ENCODE assay signal across 11 mouse cellular contexts in genomic region chr5:147185174-147185915, GRCm38 (mm10). TPM values are rescaled to one million over a fixed set of nuclear protein-coding genes. Genes with fewer than 3 reads are reported as not detected.
DNase-seq lines count a peak whose midpoint lies in the region; ATAC-seq lines count a peak whose summit lies in the region.
"Had no signal": no experiment of that assay in that cellular context is flagged by ENCODE, and none has a peak within 500 bp of the region (broad histone marks: within the 10 kb centered on the region; RNA-seq: fewer than 3 reads in every experiment).

No protein-coding gene starts in this region.

- H3K9me3 ChIP-seq in kidney, embryonic 16.5 days (ENCODE audit: low read length), result peaks cover 8% of the 10 kb centered on the region; the same call in 1 of the 2 replicates
- peaks cover 7% of the 10 kb centered on the region for H3K9me3 ChIP-seq in embryonic facial prominence, embryonic 14.5 days (ENCODE audit: control insufficient read depth, low read length)
- peaks cover 8% of the 10 kb centered on the region; the same call in 1 of the 2 replicates for H3K9me3 ChIP-seq in neural tube, embryonic 12.5 days

- no peak overlapping the region for H3K27ac ChIP-seq in kidney, embryonic 16.5 days (ENCODE audit: low read length)
- no peak overlapping the region for H3K27ac ChIP-seq in embryonic facial prominence, embryonic 14.5 days (replicated peaks; ENCODE audit: low read depth, low read length)
- H3K27ac ChIP-seq in neural tube, embryonic 12.5 days, result no peak overlapping the region
- H3K27ac ChIP-seq: liver, embryonic 14.5 days had no signal

- H3K9ac ChIP-seq in kidney, embryonic 16.5 days (replicated peaks; ENCODE audit: low read length), result no peak overlapping the region
- H3K9ac ChIP-seq in embryonic facial prominence, embryonic 14.5 days (ENCODE audit: low read depth, low read length), result no peak overlapping the region
- no peak overlapping the region for H3K9ac ChIP-seq in neural tube, embryonic 12.5 days
- H3K9ac ChIP-seq: liver, embryonic 14.5 days had no signal

- WGBS in kidney, embryonic 16.5 days, result 8% methylated on average over 18 of the region's 19 CpGs
- 9% methylated on average over 16 of the region's 19 CpGs for WGBS in embryonic facial prominence, embryonic 14.5 days
- 13% methylated on average over 18 of the region's 19 CpGs for WGBS in neural tube, embryonic 12.5 days

- peaks cover 85% of the 10 kb centered on the region for H3K27me3 ChIP-seq in kidney, embryonic 16.5 days (ENCODE audit: insufficient read depth, low read length)
- peaks cover 69% of the 10 kb centered on the region for H3K27me3 ChIP-seq in embryonic facial prominence, embryonic 14.5 days (replicated peaks; ENCODE audit: control insufficient read depth, insufficient read depth, low read length)
- H3K27me3 ChIP-seq in neural tube, embryonic 12.5 days (replicated peaks), result peaks cover 63% of the 10 kb centered on the region

- DNase-seq in kidney, adult 9 months, result no peak
- no peak for DNase-seq in embryonic facial prominence, embryonic 14.5 days (ENCODE audit: low spot score)
- DNase-seq in adrenal gland, postnatal 14 days, result no peak
- no peak for DNase-seq in right cerebral cortex, postnatal 10 days (ENCODE audit: low spot score in 2 of 2)
- DNase-seq in left cerebral cortex, adult 9 months (ENCODE audit: low spot score in 2 of 2), result no peak

- H3K36me3 ChIP-seq in kidney, embryonic 16.5 days (ENCODE audit: insufficient read depth, low read length), result no peaks in the 10 kb centered on the region
- H3K36me3 ChIP-seq in embryonic facial prominence, embryonic 14.5 days (ENCODE audit: control insufficient read depth, insufficient read depth, low read length), result no peaks in the 10 kb centered on the region
- H3K36me3 ChIP-seq in neural tube, embryonic 12.5 days, result no peaks in the 10 kb centered on the region

- H3K4me3 ChIP-seq in kidney, embryonic 16.5 days (ENCODE audit: low read length), result peak overlapping the region; percentile 33
- H3K4me3 ChIP-seq in embryonic facial prominence, embryonic 14.5 days (ENCODE audit: low read depth, low read length), result no peak overlapping the region
- H3K4me3 ChIP-seq in neural tube, embryonic 12.5 days, result peak overlapping the region; percentile 15

- H3K4me2 ChIP-seq in kidney, embryonic 16.5 days (replicated peaks; ENCODE audit: low read depth, low read length), result peak overlapping the region; percentile 47
- peak overlapping the region; percentile 36 for H3K4me2 ChIP-seq in embryonic facial prominence, embryonic 14.5 days (ENCODE audit: low read depth, low read length)
- peak overlapping the region; percentile 71 for H3K4me2 ChIP-seq in neural tube, embryonic 12.5 days (replicated peaks)

- ATAC-seq in kidney, embryonic 16.5 days (ENCODE audit: low FRiP score, low TSS enrichment), result no peak
- no peak for ATAC-seq in embryonic facial prominence, embryonic 14.5 days (ENCODE audit: low read depth)
- peak; percentile 29 for ATAC-seq in inflammation-experienced regulatory T-cells, adult 6 months
- no peak for ATAC-seq in neural tube, embryonic 12.5 days (ENCODE audit: low FRiP score, low read depth)

- peaks cover 26% of the 10 kb centered on the region for H3K4me1 ChIP-seq in kidney, embryonic 16.5 days (ENCODE audit: insufficient read depth, low read length)
- H3K4me1 ChIP-seq in embryonic facial prominence, embryonic 14.5 days (ENCODE audit: control insufficient read depth, insufficient read depth, low read length), result peaks cover 12% of the 10 kb centered on the region; the same call in 1 of the 2 replicates
- H3K4me1 ChIP-seq in neural tube, embryonic 12.5 days, result peaks cover 36% of the 10 kb centered on the region

RNA-seq across cellular contexts. Expression of gene Gsx1, which starts 3.2 kb away (rescaled TPM):
- polyA plus RNA-seq in kidney, embryonic 16.5 days (2015; fragmentation: Nextera tagmentation; extraction: Ambion mirVana), result not detected in 2 replicates
- polyA plus RNA-seq in embryonic facial prominence, embryonic 14.5 days (2014; fragmentation: Nextera tagmentation; extraction: Ambion mirVana), result not detected in 2 replicates
- polyA plus RNA-seq in inflammation-experienced regulatory T-cells, adult 6 months (2017; shearing (Covaris generic)), result not detected
- 15.7 and 18.1 TPM in 2 replicates for polyA plus RNA-seq in neural tube, embryonic 12.5 days (2016; fragmentation: Nextera tagmentation; extraction: Ambion mirVana)
- not detected in 2 replicates for total RNA-seq in adrenal gland, postnatal 14 days (2021)
- total RNA-seq: heart, adult 18-20 months had no signal
- polyA plus RNA-seq: liver, embryonic 14.5 days; small intestine, adult 2 months had no signal

Comparison
In these comparisons a context has a peak if more than half of its experiments do, and no peak if none do; other contexts are left out.
1. RNA of gene Gsx1, which starts 3.2 kb away (polyA plus RNA-seq): 15.7 to 18.1 TPM in neural tube, embryonic 12.5 days; not detected in kidney, embryonic 16.5 days, not detected in embryonic facial prominence, embryonic 14.5 days and not detected in inflammation-experienced regulatory T-cells, adult 6 months; every median in the first group is over 10 times any median in the second.
2. Peak in every context shown above with its lines, with median percentiles within 50 percentile points of each other: H3K4me2 ChIP-seq.